Mouse (Mus musculus): ENCODE data around the gene Smcr8.

DNA sequence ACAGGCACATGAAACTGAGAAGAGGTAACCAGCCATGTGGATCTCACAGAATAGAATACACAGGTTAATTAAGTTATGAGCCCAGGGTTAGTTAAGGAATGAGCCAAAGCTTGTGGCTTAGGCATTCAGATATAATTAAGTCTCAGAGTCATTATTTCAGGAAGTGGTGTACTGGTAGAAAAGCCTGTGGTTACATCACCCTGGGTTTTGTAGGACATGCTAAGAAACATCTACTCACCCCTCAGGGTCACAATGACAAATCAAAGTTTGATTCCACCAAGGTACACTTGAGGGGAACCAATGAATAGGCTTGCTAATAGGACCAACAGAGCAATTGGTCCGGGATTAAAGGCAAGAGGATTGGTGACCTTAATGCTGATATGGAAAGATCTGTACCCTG lies 49.4 kb downstream of the Smcr8 start:
- no peak for TF ChIP-seq KAT2A (conservative IDR thresholded peaks at IDR 0.05; ENCODE audit: low read depth, low read length)
- no peak for TF ChIP-seq UBTF (IDR thresholded peaks at IDR 0.05; ENCODE audit: borderline replicate concordance, insufficient read depth, low read depth, low read length)
- TF ChIP-seq POLR2A (IDR thresholded peaks at IDR 0.05; ENCODE audit: control insufficient read depth in 1 of 2, insufficient read depth in 1 of 2, low read depth in 1 of 2, low read length in 2 of 2, poor library complexity in 1 of 2) = no peak
- no peak for TF ChIP-seq CTCF (IDR thresholded peaks at IDR 0.05 in 2 of 3, conservative IDR thresholded peaks at IDR 0.05 in 1 of 3; ENCODE audit: control insufficient read depth in 1 of 3, insufficient read depth in 1 of 3, low read depth in 2 of 3, low read length in 3 of 3, poor library complexity in 1 of 3, severe bottlenecking in 1 of 3)
- TF ChIP-seq ETS1 (IDR thresholded peaks at IDR 0.05; ENCODE audit: low read depth, low read length) = no peak
- no peak for TF ChIP-seq MAX (IDR thresholded peaks at IDR 0.05; ENCODE audit: low read length)
- TF ChIP-seq CHD1 (IDR thresholded peaks at IDR 0.05; ENCODE audit: low read depth, low read length) = no peak
- no peak for TF ChIP-seq USF2 (IDR thresholded peaks at IDR 0.05; ENCODE audit: borderline replicate concordance in 1 of 2, insufficient read depth in 1 of 2, low read depth in 1 of 2, low read length in 2 of 2)
- TF ChIP-seq GATA1 (IDR thresholded peaks at IDR 0.05; ENCODE audit: low read depth, low read length) = no peak
- TF ChIP-seq E2F4 (IDR thresholded peaks at IDR 0.05; ENCODE audit: borderline replicate concordance, low read depth, low read length) = no peak
- TF ChIP-seq RAD21 (IDR thresholded peaks at IDR 0.05; ENCODE audit: low read depth, low read length) = no peak
- TF ChIP-seq JUND (IDR thresholded peaks at IDR 0.05; ENCODE audit: low read depth, low read length) = no peak
- TF ChIP-seq USF1 (IDR thresholded peaks at IDR 0.05; ENCODE audit: low read depth, low read length) = no peak

Data from MEL (cell line).